Mouse (Mus musculus) testis, postnatal 10 days (tissue): ENCODE measurements at regions not wholly inside any gene's neighbourhood (a gene's known extent, or its start where the extent isn't known, plus 50 kb on each side); places are given as distances from the start of the nearest gene placed in this dataset.

Source experiments
- DNase-seq: peaks from one replicate; pipeline ENCODE4 v3.0.0; 2021; ENCODE audit warnings: low spot score

DNA sequence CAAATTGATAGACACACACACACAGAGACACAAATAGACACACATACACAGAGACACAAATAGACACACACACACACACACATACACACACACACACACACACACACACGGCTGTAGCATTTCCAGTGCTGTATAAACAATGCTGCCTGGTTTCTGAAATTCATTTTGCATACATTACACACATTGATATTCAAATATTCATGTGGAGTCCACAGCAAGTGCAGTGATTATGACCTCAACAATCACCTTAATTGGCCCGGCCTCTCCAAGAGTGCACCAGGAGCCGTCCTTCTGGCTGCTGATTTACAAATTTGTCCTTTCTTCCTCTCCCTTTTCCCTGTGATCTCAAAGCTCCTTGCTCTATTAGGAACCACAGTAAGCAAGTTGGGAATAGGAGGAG, 61.2 kb upstream of the Lhx8 start:
- no peak for DNase-seq

- DNase-seq = no peak
Observed at GRCm38 (mm10) chr3:154388656-154389055, 58.2 kb upstream of the Lhx8 start.

DNA sequence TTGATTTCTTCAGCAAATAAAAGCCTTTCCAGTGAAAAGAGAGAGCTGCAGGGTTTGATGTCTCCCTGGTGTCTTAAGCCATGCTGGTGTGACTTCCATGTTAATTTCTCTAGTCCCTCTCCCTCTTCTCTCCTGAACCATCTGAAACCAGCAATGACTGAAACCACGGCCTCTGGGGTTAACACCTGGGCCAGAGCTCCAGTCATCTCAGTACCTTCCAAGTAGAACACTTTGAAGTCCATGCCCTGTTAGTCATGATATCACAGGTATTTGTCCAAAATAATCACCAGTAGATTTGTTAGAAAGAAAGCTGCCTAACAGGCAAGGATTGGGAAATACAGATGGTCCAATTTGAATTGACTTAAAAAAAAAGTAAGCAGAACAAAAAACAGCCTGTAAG, 56.8 kb upstream of the Lhx8 start:
- DNase-seq = no peak

DNA sequence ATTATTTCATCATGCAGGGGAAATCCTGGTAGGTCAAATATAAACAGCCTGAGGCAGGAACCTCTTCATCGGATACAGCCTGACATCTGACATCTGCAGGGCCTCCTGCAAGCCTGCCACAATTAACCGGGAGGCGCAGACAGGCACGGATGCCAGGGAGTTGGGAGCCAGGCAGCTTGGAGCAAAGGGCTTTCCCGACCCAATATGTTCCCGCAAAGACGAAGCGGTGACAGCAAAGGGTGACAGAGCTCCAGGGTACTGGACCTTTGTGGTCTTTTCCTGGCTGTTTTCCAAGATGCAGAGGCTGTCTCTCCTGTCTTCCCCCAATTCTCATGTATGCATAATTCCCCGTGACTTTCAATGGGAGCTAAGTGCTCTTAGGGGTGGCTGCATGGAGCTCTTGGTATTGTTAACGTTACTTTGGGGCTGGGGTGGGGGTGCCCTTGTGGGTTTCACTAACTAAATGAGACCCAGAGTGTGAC, 55.4 kb upstream of the Lhx8 start:
- DNase-seq = no peak

GRCm38 (mm10) chr3:154382811-154383210, 52.4 kb upstream of the Lhx8 start:
- no peak for DNase-seq

GRCm38 (mm10) chr3:154381561-154381960, 51.1 kb upstream of the Lhx8 start:
- no peak for DNase-seq
